Mouse (Mus musculus) limb, embryonic 10.5 days (tissue): ENCODE results near the gene Dchs1. TPM values are rescaled to one million over a fixed set of nuclear protein-coding genes. Genes with fewer than 3 reads are reported as not detected.
A peak's percentile ranks its signal among the peaks of the same experiment; 100 is the strongest.
"Not testable (repeated sequence)": the region's sequence is repeated elsewhere in the genome, so short reads cannot be mapped to it uniquely, and the experiment has no call there.

Source experiments
- DNase-seq: peaks from one replicate; pipeline ENCODE4 v3.0.0-alpha.2; 2017; ENCODE audit warnings: low spot score
- H3K27ac ChIP-seq: fragments of 300-500 bp; sonication (generic); 2 replicates; pipeline ENCODE4 v1.5.1; 2016; ENCODE audit warnings: mild to moderate bottlenecking
- H3K27me3 ChIP-seq: fragments of 300-500 bp; sonication (generic); 2 replicates; pipeline ENCODE4 v1.6.1; 2016; ENCODE audit warnings: low read depth, mild to moderate bottlenecking; ENCODE audit not compliant: poor library complexity, severe bottlenecking
- H3K36me3 ChIP-seq: fragments of 300-500 bp; sonication (generic); 2 replicates; pipeline ENCODE4 v1.6.1; 2016; ENCODE audit warnings: mild to moderate bottlenecking, moderate library complexity
- H3K4me1 ChIP-seq: fragments of 300-500 bp; sonication (generic); 2 replicates; pipeline ENCODE4 v1.6.1; 2016
- H3K4me3 ChIP-seq: fragments of 300-500 bp; sonication (generic); 2 replicates; pipeline ENCODE4 v1.5.1; 2016; ENCODE audit warnings: mild to moderate bottlenecking, moderate library complexity
- H3K9me3 ChIP-seq: fragments of 300-500 bp; sonication (generic); replicated peaks from 2 replicates; pipeline ENCODE4 v1.6.1; 2016; ENCODE audit warnings: mild to moderate bottlenecking
- WGBS: fragments of 180-500 bp; shearing (Covaris S2); methylation state at CpG from one replicate; pipeline ENCODE4 v1.1.7; 2016; 5-methylcytosine and 5-hydroxymethylcytosine counted together
- polyA plus RNA-seq: library from polyadenylated mRNA; unstranded; fragments of >200 nt; fragmentation: Nextera tagmentation; extraction: Ambion mirVana; gene quantifications from 2 replicates; pipeline ENCODE4 v1.2.1, GENCODE M21; 2016

The Dchs1 gene
- polyA plus RNA-seq, 1 experiment from 2014 or later = 21.2 TPM

GRCm38 (mm10) chr7:105751491-105752433, 35.7 kb downstream of the Dchs1 start, which contains the start of gene Tpp1:
TSS of gene Tpp1 (minus strand) at chr7:105752235.
- Histone ChIP-seq H3K4me3 (peak within 1 kb of the TSS; percentile 65), H3K27me3 (no peaks in the 10 kb centered on the region), H3K4me1 (peaks cover 9% of the 10 kb centered on the region), H3K9me3 (no peaks in the 10 kb centered on the region), H3K27ac (peak within 1 kb of the TSS; percentile 75), H3K36me3 (peaks cover 75% of the 10 kb centered on the region)
- 24% methylated on average over 20 of the region's 20 CpGs for WGBS
- DNase-seq = peak; percentile 87

- no peak overlapping the region for H3K4me3 ChIP-seq
- 83% methylated on average over 2 of the region's 2 CpGs for WGBS
- no peaks in the 10 kb centered on the region for H3K9me3 ChIP-seq
- peaks cover 17% of the 10 kb centered on the region for H3K4me1 ChIP-seq
- H3K27ac ChIP-seq = no peak overlapping the region
- H3K36me3 ChIP-seq = peaks cover 47% of the 10 kb centered on the region
- no peaks in the 10 kb centered on the region for H3K27me3 ChIP-seq
- DNase-seq = no peak
These were observed 39.7 kb downstream of the Dchs1 start for GRCm38 (mm10) chr7:105747776-105748175.

- peak; percentile 93 for DNase-seq
- Histone ChIP-seq H3K27me3 (no peaks in the 10 kb centered on the region), H3K4me3 (peak within 1 kb of the TSS; percentile 96), H3K36me3 (peaks cover 65% of the 10 kb centered on the region), H3K27ac (peak within 1 kb of the TSS; percentile 93), H3K4me1 (peaks cover 13% of the 10 kb centered on the region), H3K9me3 (no peaks in the 10 kb centered on the region)
- WGBS = under 1% methylated on average over 66 of the region's 67 CpGs
These were observed 43.4 kb downstream of the Dchs1 start, which contains the start of gene Taf10 for GRCm38 (mm10) chr7:105743926-105744590. TSS of gene Taf10 (minus strand) at chr7:105744361.

- not testable (repeated sequence) for H3K9me3 ChIP-seq, DNase-seq, H3K27me3 ChIP-seq
- WGBS = 35% methylated on average over 20 of the region's 20 CpGs
- H3K36me3 ChIP-seq = peaks cover 60% of the 10 kb centered on the region
- H3K4me1 ChIP-seq = peaks cover 20% of the 10 kb centered on the region
- peak overlapping the region; percentile 96 for H3K4me3 ChIP-seq
- H3K27ac ChIP-seq = peak overlapping the region; percentile 93
These were observed 44.1 kb downstream of the Dchs1 start for GRCm38 (mm10) chr7:105743246-105743925.

GRCm38 (mm10) chr7:105742539-105743215, 44.8 kb downstream of the Dchs1 start:
- DNase-seq, H3K27me3 ChIP-seq, H3K9me3 ChIP-seq, H3K27ac ChIP-seq: not testable (repeated sequence)
- Histone ChIP-seq H3K4me1 (peaks cover 27% of the 10 kb centered on the region), H3K4me3 (peak overlapping the region; percentile 96), H3K36me3 (peaks cover 53% of the 10 kb centered on the region)
- WGBS = 89% methylated on average over 7 of the region's 7 CpGs

- H3K36me3 ChIP-seq = peaks cover 47% of the 10 kb centered on the region
- no peaks in the 10 kb centered on the region for H3K9me3 ChIP-seq
- H3K27me3 ChIP-seq = no peaks in the 10 kb centered on the region
- DNase-seq = no peak
- WGBS = 90% methylated on average over 9 of the region's 9 CpGs
- H3K4me1 ChIP-seq = peaks cover 34% of the 10 kb centered on the region
- no peak overlapping the region for H3K27ac ChIP-seq
- H3K4me3 ChIP-seq = no peak overlapping the region
These were observed 45.5 kb downstream of the Dchs1 start for GRCm38 (mm10) chr7:105741978-105742377.

GRCm38 (mm10) chr7:105740851-105741250, 46.6 kb downstream of the Dchs1 start:
- 94% methylated on average over 6 of the region's 6 CpGs for WGBS

GRCm38 (mm10) chr7:105740089-105740795, 47.2 kb downstream of the Dchs1 start:
- Histone ChIP-seq H3K9me3 (no peaks in the 10 kb centered on the region), H3K36me3 (peaks cover 37% of the 10 kb centered on the region), H3K4me1 (peaks cover 38% of the 10 kb centered on the region), H3K4me3 (no peak overlapping the region), H3K27me3 (no peaks in the 10 kb centered on the region), H3K27ac (no peak overlapping the region)
- no peak for DNase-seq
- WGBS = 94% methylated on average over 13 of the region's 13 CpGs

More at GRCm38 (mm10) chr7:105740851-105741250, 46.6 kb downstream of the Dchs1 start:
- peaks cover 37% of the 10 kb centered on the region for H3K36me3 ChIP-seq
- no peaks in the 10 kb centered on the region for H3K9me3 ChIP-seq
- H3K4me3 ChIP-seq = no peak overlapping the region
- H3K4me1 ChIP-seq = peaks cover 34% of the 10 kb centered on the region
- no peak overlapping the region for H3K27ac ChIP-seq
- no peaks in the 10 kb centered on the region for H3K27me3 ChIP-seq
- DNase-seq = no peak

- Histone ChIP-seq H3K36me3 (peaks cover 49% of the 10 kb centered on the region), H3K4me3 (peak overlapping the region; percentile 14), H3K27ac (peak overlapping the region; percentile 77), H3K9me3 (no peaks in the 10 kb centered on the region), H3K27me3 (no peaks in the 10 kb centered on the region), H3K4me1 (peaks cover 41% of the 10 kb centered on the region)
- DNase-seq = peak; percentile 67
- 25% methylated on average over 3 of the region's 3 CpGs for WGBS
These were observed 48.5 kb downstream of the Dchs1 start for GRCm38 (mm10) chr7:105738948-105739347.

- peaks cover 38% of the 10 kb centered on the region for H3K4me1 ChIP-seq
- no peak for DNase-seq
- peaks cover 55% of the 10 kb centered on the region for H3K36me3 ChIP-seq
- H3K27me3 ChIP-seq = no peaks in the 10 kb centered on the region
- H3K9me3 ChIP-seq = no peaks in the 10 kb centered on the region
- peak overlapping the region; percentile 74; the same call in 1 of the 2 replicates for H3K4me3 ChIP-seq
- 84% methylated on average over 2 of the region's 2 CpGs for WGBS
- peak overlapping the region; percentile 77 for H3K27ac ChIP-seq
These were observed 49.2 kb downstream of the Dchs1 start for GRCm38 (mm10) chr7:105738286-105738685.

GRCm38 (mm10) chr7:105737648-105738047, 49.8 kb downstream of the Dchs1 start:
- Histone ChIP-seq H3K9me3 (no peaks in the 10 kb centered on the region), H3K27ac (no peak overlapping the region), H3K36me3 (peaks cover 55% of the 10 kb centered on the region), H3K4me3 (peak overlapping the region; percentile 74), H3K4me1 (peaks cover 33% of the 10 kb centered on the region), H3K27me3 (no peaks in the 10 kb centered on the region)
- no peak for DNase-seq
- WGBS = 32% methylated on average over 3 of the region's 3 CpGs
